Mouse (Mus musculus) heart, postnatal 4 days (tissue): ENCODE measurements around the gene Ppp1r14b. TPM values are rescaled to one million over a fixed set of nuclear protein-coding genes. Genes with fewer than 3 reads are reported as not detected.
"Not testable (repeated sequence)": the region's sequence is repeated elsewhere in the genome, so short reads cannot be mapped to it uniquely, and the experiment has no call there.

Source experiments
- DNase-seq: peaks from one replicate; pipeline ENCODE4 v3.0.0; 2021
- total RNA-seq, 2 experiments: library from RNA; stranded (reverse); gene quantifications; 2 replicates each; pipeline ENCODE4 v1.2.3; 2021

Gene Ppp1r14b
- total RNA-seq, 2 experiments from 2014 or later: 243 to 246 TPM

- peak; percentile 72 for DNase-seq
These were observed 1.1 kb downstream of the Ppp1r14b start, which contains the start of gene Plcb3 for GRCm38 (mm10) chr19:6975537-6976521. TSS of gene Plcb3 (minus strand) at chr19:6976470.

- DNase-seq: no peak
These were observed 3.2 kb downstream of the Ppp1r14b start for GRCm38 (mm10) chr19:6977759-6978638.

- DNase-seq: no peak
These were observed 3.8 kb downstream of the Ppp1r14b start for GRCm38 (mm10) chr19:6978639-6978974.

GRCm38 (mm10) chr19:6979001-6979479 lies 4.3 kb downstream of the Ppp1r14b start:
- peak; percentile 38 for DNase-seq

- DNase-seq: peak; percentile 100
These were observed 5.0 kb downstream of the Ppp1r14b start for GRCm38 (mm10) chr19:6979486-6980380.

DNA sequence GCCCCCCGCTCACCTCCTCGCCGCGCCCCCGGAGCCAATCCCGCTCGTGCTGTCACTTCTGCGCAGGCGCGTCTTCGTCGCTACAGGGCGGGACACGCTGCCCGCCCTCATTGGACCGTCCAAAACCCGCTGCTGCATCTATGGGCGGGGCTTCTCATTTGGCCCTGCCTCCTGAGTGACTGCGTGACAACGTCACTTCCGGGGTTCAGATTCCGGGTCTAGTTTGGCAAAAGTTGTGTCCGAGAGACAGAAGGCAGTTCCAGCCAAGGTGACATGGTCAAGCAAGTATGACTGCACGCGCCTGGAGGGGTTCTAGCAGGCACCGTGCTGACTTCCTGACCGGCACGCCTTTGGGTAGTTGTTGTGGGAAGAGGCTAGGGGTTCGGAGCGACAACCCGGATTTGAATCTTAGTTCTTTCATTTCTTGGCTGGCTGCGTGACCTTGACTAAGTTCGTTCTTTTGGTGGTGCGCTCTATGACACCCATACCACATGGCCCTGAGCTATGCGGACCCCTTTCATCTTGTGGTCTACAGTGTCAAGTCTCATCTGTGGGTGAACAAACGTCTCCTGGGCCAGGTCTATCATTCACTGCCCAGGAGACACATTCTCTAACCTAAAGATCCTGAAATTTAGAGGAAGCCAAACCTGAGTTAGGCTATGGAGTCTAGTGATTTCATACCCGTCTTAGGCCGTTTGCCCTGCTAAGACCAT lies 5.8 kb downstream of the Ppp1r14b start, which contains the start of gene Fkbp2:
Gene Fkbp2 (minus strand): TSS at position 121 of the 713 bp plus-strand sequence.
- peak; percentile 99 for DNase-seq

DNA sequence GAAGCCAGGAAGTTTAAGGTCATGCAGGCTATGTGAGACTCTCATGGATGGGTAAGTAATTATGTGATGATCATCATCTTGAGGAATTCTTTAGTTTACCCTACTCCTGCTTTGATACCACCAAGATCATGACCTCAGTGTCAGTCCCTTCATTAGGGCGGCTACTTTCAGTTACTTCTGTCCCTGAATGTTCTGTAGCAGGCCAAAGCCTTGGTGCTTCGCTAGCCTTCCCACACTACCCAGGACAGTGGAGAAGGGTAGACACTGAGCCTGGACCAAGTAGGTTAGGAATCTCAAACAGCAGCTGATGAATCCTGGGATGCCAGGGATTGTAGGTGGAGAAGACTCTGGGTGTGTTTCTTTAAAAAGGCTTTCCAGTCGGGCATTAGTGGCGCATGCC lies 6.7 kb downstream of the Ppp1r14b start:
- DNase-seq: no peak

DNA sequence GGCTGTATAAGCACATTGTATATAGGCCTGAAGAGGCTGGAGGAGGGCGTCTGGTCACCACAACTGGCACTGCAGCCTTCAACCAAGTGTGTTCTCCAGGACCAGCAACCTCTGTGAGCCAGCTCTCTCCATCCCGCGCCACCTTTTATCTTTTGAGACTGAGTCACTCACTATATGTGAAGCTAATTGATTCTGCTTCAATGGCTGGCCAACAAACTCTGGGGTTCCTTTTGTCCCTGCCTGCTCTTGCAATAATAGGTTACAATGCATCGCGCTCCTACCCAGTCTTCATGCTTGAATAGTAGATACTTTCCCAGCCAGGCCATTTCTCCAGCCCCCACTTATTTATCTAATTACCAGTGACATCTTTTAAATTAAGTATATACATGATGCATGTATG lies 8.9 kb downstream of the Ppp1r14b start:
- DNase-seq: no peak

DNA sequence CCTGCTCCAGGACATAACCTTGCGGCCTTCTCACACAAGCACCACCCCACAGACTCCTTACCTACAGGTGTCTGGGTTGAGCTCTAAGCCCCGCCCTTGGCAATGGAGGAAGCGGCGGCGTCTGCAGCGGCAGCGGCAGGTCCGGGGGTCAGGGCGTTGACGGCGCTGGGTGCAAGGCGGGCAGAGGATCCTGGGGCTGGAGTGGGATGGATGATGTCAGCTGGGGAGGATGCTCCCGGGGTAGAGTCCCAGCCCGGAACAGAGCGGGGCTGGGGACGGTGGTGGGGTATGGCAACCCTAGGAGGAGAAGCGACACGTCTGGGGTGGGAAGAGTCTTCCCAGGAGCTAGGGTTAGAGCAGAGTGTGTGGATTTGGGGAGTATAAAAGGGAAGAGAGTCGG lies 10.5 kb downstream of the Ppp1r14b start:
- DNase-seq: no peak

- DNase-seq: no peak
These were observed 11.4 kb downstream of the Ppp1r14b start for GRCm38 (mm10) chr19:6985951-6986708.

- DNase-seq: peak; percentile 76
These were observed 12.5 kb downstream of the Ppp1r14b start, which contains the start of gene Vegfb for GRCm38 (mm10) chr19:6987061-6987903. TSS of gene Vegfb (minus strand) at chr19:6987651.

GRCm38 (mm10) chr19:6987904-6988285 lies 13.1 kb downstream of the Ppp1r14b start:
- no peak for DNase-seq

DNA sequence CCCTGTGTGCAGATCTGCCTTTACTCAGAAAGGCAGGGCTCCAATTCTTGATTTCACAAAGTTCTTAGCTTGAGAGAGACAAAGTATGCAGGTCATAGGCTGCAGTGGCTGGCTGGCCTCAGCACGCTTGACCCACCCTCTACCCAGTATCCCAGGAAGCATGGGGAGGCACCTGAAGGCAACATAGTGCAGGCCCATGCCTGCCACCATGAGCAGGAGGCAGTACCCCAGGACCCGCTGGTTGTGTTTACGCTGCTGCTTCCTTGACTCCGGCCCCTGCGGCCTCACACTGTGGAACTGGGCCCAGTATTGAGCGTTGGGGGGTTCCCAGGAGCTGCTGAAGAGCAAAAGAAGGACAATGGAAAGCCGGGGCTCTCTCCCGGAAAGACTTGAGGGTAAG lies 14.5 kb downstream of the Ppp1r14b start:
- DNase-seq: no peak

- no peak for DNase-seq
These were observed 15.9 kb downstream of the Ppp1r14b start for GRCm38 (mm10) chr19:6990712-6991111.

DNA sequence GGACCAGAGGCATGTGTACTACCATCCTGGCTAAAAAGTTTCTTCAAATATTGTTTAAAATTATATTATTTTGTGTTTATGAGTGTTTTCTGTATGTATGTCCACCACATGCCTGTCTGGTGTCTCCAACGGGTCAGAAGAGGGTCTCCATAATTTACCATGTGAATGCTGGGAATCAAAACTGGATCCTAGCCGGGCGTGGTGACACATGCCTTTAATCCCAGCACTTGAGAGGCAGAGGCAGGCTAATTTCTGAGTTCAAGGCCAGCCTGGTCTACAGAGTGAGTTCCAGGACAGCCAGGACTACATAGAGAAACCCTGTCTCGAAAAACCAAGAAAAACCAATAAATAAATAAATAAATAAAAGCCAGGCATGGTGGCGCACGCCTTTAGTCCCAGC lies 16.4 kb downstream of the Ppp1r14b start:
- not testable (repeated sequence) for DNase-seq

DNA sequence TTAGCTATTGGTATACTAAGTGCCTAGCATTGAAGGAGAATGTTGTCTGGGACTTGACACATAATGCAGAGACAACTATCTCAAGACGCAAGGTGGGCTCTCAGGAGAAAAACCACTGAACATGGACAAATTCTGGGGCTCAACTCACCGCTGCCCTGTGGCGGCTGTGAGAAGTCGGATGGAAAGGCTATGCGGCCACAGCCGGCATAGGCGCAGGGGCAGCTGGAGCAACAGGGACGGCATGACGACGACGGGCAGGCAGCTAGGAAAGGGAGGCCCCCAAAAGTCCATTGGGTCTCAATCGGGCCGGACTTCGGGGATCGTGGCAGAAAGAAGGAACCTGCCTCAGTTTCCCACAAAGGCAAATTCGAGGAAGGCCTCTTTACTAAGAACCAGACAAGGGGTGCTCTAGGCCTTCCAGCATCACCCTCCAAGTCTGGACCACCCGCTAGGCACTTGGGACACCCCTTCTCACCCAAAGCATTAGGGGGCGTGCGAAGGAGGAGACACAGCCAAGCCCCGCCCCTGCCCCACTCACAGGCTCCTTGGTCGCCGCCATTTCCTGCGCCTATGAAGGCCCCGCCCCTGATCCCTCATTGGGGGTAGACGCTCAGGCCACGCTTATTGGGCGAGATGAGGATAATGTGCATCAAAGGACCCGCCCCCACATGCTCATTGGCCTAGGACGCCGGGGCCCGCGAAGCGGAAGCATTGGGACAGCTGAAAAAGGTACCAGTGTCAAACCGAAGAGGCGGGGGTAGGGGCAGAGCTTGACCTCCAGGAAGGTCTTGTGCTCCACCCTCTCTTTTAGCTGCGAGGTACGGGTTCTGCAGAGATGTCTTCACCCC lies 17.5 kb downstream of the Ppp1r14b start, which contains the start of gene Dnajc4:
Gene Dnajc4 (minus strand): TSS at position 562 of the 848 bp plus-strand sequence.
- peak; percentile 97 for DNase-seq

GRCm38 (mm10) chr19:6993011-6993770 lies 18.4 kb downstream of the Ppp1r14b start:
- DNase-seq: no peak
